Mouse (Mus musculus): ENCODE results near the gene Inpp4b.

GRCm38 (mm10) chr8:81358108-81358507 is 15.8 kb downstream of the Inpp4b start:
- TF ChIP-seq GATA1 (IDR thresholded peaks at IDR 0.05; ENCODE audit: borderline replicate concordance, low read length) (no peak), CTCF (IDR thresholded peaks at IDR 0.05; ENCODE audit: low read depth, low read length) (no peak), TAL1 (conservative IDR thresholded peaks at IDR 0.05; ENCODE audit: low read depth, low read length) (no peak)

All from G1E (cell line).